Mouse (Mus musculus): ENCODE data around the gene Bsn. TPM values are rescaled to one million over a fixed set of nuclear protein-coding genes. Genes with fewer than 3 reads are reported as not detected.

Gene Bsn
- 0.30 TPM for polyA plus RNA-seq (2017; shearing (Covaris generic))

DNA sequence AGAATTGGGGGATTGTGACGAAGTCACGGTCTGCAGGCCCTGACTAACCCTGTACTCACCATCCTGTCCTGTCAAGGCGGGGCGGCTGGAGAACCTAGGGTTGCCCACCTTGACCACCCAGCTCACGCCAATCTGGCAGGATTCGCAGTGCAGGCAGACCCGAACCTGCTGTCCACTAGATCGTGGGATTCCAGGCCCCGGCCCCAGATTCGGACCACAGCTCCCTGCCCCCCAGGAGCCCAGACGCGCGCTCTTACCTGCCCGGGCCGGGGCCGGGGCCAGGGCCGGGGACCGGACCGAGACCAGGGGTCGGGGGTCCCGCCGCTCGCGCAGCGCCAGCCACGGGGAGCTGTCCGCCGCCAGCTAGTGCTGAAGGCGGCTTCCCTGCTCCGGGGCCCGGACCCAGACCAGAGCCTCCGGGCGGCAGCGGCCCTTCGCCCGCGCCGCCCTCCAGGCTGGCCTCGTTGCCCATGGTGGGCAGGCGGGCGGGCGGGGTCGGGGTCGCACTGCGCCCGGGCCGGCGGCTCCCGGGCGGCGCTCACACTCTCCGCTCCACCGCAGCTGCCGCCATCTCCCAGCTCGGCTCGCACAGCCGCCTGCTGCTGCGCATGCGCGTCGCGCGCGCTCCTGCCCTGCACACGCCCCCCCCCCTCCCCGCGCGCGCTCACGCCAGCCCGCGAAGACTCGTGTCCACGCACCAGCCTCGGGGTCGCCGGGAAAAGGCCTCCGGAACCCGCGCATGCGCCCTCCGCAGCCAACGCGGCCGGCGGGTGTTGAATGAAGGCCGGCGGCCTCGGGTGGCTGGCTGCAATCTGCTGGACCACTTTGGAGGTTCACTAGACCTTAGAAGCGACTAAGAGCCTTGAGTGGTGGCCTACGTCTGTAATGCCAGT, at the start of gene Bsn:
Bsn (minus strand) TSS at position 598 of the 893 bp plus-strand sequence.

DNA sequence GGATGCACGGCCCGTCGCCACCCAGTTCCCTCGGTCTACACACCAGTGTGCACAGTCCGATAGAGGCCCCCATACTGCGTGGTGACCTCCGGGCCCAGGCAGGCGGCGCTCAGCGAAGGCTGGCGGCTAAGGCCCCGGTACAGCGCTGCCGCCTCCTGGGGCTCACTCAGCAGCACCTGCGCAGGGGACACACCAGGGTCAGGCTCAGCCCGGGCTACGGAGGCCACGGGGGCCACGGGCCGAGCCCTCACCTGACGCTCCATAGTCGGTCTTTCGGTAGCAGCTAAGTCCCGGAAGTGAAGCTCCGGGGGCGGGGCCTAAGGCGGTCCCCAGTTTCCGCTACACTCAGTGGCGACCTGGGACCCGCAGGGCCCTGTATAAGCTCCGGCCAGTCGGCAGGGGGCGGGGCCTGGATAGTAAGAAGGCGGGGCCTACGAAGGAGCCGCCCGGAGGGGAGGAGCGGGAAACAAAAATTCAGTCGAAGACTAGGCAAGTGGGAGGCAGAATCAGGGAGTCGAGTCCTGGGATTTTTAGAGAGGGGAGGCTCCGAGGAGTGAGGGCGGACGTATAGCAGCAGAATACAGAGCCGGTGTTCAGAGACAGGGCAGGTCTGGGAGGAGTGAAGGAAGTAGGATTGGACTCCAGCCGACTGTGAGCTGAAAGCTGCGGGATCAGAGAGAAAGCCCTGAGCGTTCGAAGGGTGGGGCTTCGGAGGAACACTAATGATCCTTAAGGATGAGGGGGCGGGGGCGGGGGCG, 95.8 kb downstream of the Bsn start, which contains the start of gene Apeh:
Apeh (minus strand) TSS at position 423 of the 758 bp plus-strand sequence.

DNA sequence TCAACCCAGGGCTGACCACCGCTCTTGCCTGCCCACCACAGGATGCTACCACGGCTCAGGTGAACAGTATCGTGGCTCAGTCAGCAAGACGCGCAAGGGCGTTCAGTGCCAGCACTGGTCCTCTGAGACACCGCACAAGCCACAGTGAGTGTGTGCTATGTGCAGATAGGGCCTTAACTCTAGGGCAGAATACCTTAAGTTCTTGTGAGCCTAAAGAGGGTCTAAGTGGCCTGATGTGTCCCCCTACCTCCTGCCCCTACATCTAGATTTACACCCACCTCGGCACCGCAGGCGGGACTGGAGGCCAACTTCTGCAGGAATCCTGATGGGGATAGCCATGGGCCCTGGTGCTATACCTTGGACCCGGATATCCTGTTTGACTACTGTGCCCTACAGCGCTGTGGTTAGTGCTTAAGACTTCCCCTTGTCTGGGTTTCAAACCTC, 107.2 kb downstream of the Bsn start, which contains the start of gene Rnf123:
Rnf123 (minus strand) TSS at position 359 of the 444 bp plus-strand sequence.

DNA sequence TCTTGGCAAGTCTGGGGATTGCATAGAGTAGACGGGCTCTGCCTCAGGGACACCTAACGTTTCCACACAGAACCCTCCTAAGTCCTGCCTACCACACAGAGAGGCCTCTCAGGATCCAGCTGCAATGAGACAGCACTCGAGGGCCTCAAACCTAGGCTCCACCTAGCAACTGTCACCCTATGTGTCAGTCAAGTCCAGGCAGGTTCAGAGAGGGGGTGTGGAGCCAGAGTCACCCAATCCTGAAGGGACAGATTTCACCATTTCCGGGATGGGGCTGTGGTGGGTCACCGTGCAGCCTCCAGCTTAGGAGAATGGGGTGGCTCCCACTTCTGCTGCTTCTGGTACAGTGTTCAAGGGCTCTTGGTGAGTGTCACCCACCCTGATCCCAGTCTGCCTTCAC, 110.0 kb downstream of the Bsn start, which contains the start of gene Mst1:
Mst1 (plus strand) TSS at position 269 of the 400 bp plus-strand sequence.

DNA sequence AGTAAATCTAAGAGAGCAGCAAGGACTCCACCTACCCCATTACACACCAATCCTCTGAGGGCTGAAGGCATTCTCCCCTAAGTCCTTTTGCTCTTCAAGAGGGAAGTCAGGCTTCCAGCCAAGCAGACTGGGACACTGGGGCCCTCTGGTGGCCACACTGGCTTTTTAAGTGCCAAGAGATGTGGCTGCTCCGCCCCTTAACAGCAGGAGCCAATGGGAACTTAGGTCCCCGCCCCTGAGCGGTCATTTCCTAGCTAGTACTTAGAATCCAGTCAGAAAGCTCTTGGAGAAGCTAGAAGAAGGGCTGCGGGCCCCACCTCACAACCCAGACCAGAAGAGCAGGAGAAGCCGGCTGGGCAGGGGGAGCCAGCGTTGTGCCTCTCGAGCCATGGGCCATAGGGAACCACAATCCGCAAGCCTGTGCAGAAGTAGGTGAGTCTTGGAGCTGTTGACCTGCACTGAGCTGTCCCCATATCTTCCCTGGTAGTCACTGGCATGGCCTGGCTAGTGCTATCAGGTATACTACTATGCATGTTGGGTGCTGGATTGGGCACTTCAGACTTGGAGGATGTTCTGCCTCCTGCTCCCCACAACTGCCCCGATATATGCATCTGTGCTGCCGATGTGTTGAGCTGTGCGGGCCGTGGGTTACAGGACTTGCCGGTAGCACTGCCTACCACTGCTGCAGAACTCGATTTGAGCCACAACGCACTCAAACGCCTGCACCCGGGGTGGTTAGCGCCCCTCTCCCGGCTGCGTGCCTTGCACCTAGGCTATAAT, 137.1 kb downstream of the Bsn start, which contains the start of gene Amigo3:
Amigo3 (plus strand) TSS at position 275 of the 780 bp plus-strand sequence.

DNA sequence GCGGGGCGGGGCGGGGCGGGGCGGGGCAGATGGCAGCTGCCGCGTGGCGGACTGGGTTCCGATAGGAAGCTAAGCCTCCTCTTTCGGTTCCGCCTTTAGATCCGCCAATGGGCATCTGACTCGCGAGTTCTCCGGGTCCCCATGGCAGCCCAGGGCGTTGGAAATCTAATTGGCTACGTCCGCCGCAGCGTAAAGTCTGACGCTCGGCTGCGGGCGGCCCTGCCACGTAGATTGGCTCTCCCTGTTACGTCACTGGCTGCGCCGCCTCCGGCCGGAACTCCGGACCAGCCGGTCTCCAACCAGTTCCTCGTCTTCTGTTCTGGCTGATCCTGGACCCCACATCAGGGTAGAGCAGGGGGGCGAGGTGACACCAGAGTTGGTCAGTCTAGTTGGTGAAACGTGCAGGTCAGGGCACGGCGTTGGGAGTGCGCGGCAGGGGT, 141.1 kb downstream of the Bsn start, which contains the start of gene Gmppb:
Gmppb (plus strand) TSS at position 227 of the 440 bp plus-strand sequence.

Other genes with a start within 250 kb of the Bsn start
- 2.0 TPM for gene Traip, start 240.2 kb downstream of the Bsn start, polyA plus RNA-seq (2017; shearing (Covaris generic))
- gene Uba7, start 214.9 kb downstream of the Bsn start, polyA plus RNA-seq (2017; shearing (Covaris generic)) = 150 TPM
- not detected for gene Gm20661, start 207.3 kb downstream of the Bsn start, polyA plus RNA-seq (2017; shearing (Covaris generic))
- gene Inka1, start 204.5 kb downstream of the Bsn start, polyA plus RNA-seq (2017; shearing (Covaris generic)) = 0.61 TPM
- not detected for gene Cdhr4, start 197.9 kb downstream of the Bsn start, polyA plus RNA-seq (2017; shearing (Covaris generic))
- not detected for gene Gm20662, start 194.0 kb downstream of the Bsn start, polyA plus RNA-seq (2017; shearing (Covaris generic))
- gene Ip6k1, start 187.9 kb downstream of the Bsn start, polyA plus RNA-seq (2017; shearing (Covaris generic)) = 146 TPM
- 25.0 TPM for gene Gmppb, start 141.1 kb downstream of the Bsn start, polyA plus RNA-seq (2017; shearing (Covaris generic))
- gene Amigo3, start 137.2 kb downstream of the Bsn start, polyA plus RNA-seq (2017; shearing (Covaris generic)) = 1.4 TPM
- gene Mst1, start 109.9 kb downstream of the Bsn start, polyA plus RNA-seq (2017; shearing (Covaris generic)) = 3.1 TPM
- gene Rnf123, start 107.0 kb downstream of the Bsn start, polyA plus RNA-seq (2017; shearing (Covaris generic)) = 110 TPM
- gene Apeh, start 95.8 kb downstream of the Bsn start, polyA plus RNA-seq (2017; shearing (Covaris generic)) = 54.4 TPM
- gene Dag1, start 73.6 kb upstream of the Bsn start, polyA plus RNA-seq (2017; shearing (Covaris generic)) = 11.0 TPM
- gene Nicn1, start 100.0 kb upstream of the Bsn start, polyA plus RNA-seq (2017; shearing (Covaris generic)) = 1.7 TPM
- gene Amt, start 106.5 kb upstream of the Bsn start, polyA plus RNA-seq (2017; shearing (Covaris generic)) = 0.17 TPM
- 424 TPM for gene Rhoa, start 115.7 kb upstream of the Bsn start, polyA plus RNA-seq (2017; shearing (Covaris generic))
- 5.3 TPM for gene Tcta, start 115.8 kb upstream of the Bsn start, polyA plus RNA-seq (2017; shearing (Covaris generic))
- 260 TPM for gene Gpx1, start 148.5 kb upstream of the Bsn start, polyA plus RNA-seq (2017; shearing (Covaris generic))
- 94.4 TPM for gene Usp4, start 157.5 kb upstream of the Bsn start, polyA plus RNA-seq (2017; shearing (Covaris generic))
- 0.74 TPM for gene 1700102P08Rik, start 202.4 kb upstream of the Bsn start, polyA plus RNA-seq (2017; shearing (Covaris generic))
- not detected for gene Ccdc36, start 238.1 kb upstream of the Bsn start, polyA plus RNA-seq (2017; shearing (Covaris generic))
- gene BC048562, start 246.1 kb upstream of the Bsn start, polyA plus RNA-seq (2017; shearing (Covaris generic)) = not detected